Mouse (Mus musculus) neural tube, embryonic 11.5 days (tissue): Measurements from ENCODE around the gene Il9r. TPM values are rescaled to one million over a fixed set of nuclear protein-coding genes. Genes with fewer than 3 reads are reported as not detected.

Experiments
- ATAC-seq: fragments of 200-750 bp; cut with Nextera tagmentation; 2 replicates; pipeline ENCODE4 v1.8.0; 2017; ENCODE audit warnings: moderate number of reproducible peaks, mild to moderate bottlenecking, moderate TSS enrichment, moderate library complexity; ENCODE audit not compliant: insufficient read depth, low FRiP score, low TSS enrichment
- DNase-seq: peaks from one replicate; pipeline ENCODE4 v3.0.0-alpha.2; 2015; ENCODE audit warnings: low spot score
- H3K27ac ChIP-seq: fragments of 300-500 bp; sonication (generic); 2 replicates; pipeline ENCODE4 v1.5.1; 2014; ENCODE audit warnings: low read depth, mild to moderate bottlenecking, low read length
- H3K27me3 ChIP-seq: fragments of 300-500 bp; sonication (generic); 2 replicates; pipeline ENCODE4 v1.6.1; 2014; ENCODE audit warnings: mild to moderate bottlenecking, low read length, mixed read lengths; ENCODE audit not compliant: control insufficient read depth, insufficient read depth
- H3K36me3 ChIP-seq: fragments of 300-500 bp; sonication (generic); 2 replicates; pipeline ENCODE4 v1.6.1; 2014; ENCODE audit warnings: mild to moderate bottlenecking, low read length, moderate library complexity, mixed read lengths; ENCODE audit not compliant: control insufficient read depth, insufficient read depth
- H3K4me1 ChIP-seq: fragments of 300-500 bp; sonication (generic); 2 replicates; pipeline ENCODE4 v1.6.1; 2014; ENCODE audit warnings: low read length, mixed read lengths; ENCODE audit not compliant: control insufficient read depth, insufficient read depth
- H3K4me2 ChIP-seq: fragments of 300-500 bp; sonication (generic); 2 replicates; pipeline ENCODE4 v1.6.1; 2014; ENCODE audit warnings: low read depth, mild to moderate bottlenecking, moderate library complexity
- H3K4me3 ChIP-seq: fragments of 300-500 bp; sonication (generic); 2 replicates; pipeline ENCODE4 v1.5.1; 2014; ENCODE audit warnings: low read depth, low read length
- H3K9ac ChIP-seq: fragments of 300-500 bp; sonication (generic); 2 replicates; pipeline ENCODE4 v1.6.1; 2014; ENCODE audit warnings: mild to moderate bottlenecking, low read length
- H3K9me3 ChIP-seq: fragments of 300-500 bp; sonication (generic); 2 replicates; pipeline ENCODE4 v1.6.1; 2016; ENCODE audit warnings: low read length; ENCODE audit not compliant: control insufficient read depth
- WGBS: fragments of 180-500 bp; shearing (Covaris S2); extraction: QIAGEN DNeasy Blood & Tissue Kit; methylation state at CpG from one replicate; pipeline ENCODE4 v1.1.7; 2014; 5-methylcytosine and 5-hydroxymethylcytosine counted together
- polyA plus RNA-seq: library from polyadenylated mRNA; unstranded; fragments of >200 nt; fragmentation: Nextera tagmentation; extraction: Ambion mirVana; gene quantifications from 2 replicates; pipeline ENCODE4 v1.2.1, GENCODE M21; 2014

Gene Il9r
- polyA plus RNA-seq: 0.07 TPM in 1 of 2 replicates, not detected in the other

GRCm38 (mm10) chr11:32200075-32200601, at the start of gene Il9r:
Gene Il9r (minus strand): TSS chr11:32200279.
- H3K4me2 ChIP-seq: no peak within 1 kb of the TSS
- H3K4me1 ChIP-seq: no peaks in the 10 kb centered on the region
- H3K9me3 ChIP-seq: no peaks in the 10 kb centered on the region
- ATAC-seq (no peak), DNase-seq (no peak)
- 81% methylated on average over 10 of the region's 10 CpGs for WGBS
- H3K27ac ChIP-seq: no peak within 1 kb of the TSS
- no peak within 1 kb of the TSS for H3K4me3 ChIP-seq
- H3K9ac ChIP-seq: no peak within 1 kb of the TSS
- H3K27me3 ChIP-seq: no peaks in the 10 kb centered on the region
- H3K36me3 ChIP-seq: no peaks in the 10 kb centered on the region

GRCm38 (mm10) chr11:32248350-32248749, 48.3 kb upstream of the Il9r start:
- Histone ChIP-seq H3K9me3 (no peaks in the 10 kb centered on the region), H3K27me3 (no peaks in the 10 kb centered on the region), H3K36me3 (peaks cover 2% of the 10 kb centered on the region; the same call in 1 of the 2 replicates), H3K9ac (no peak overlapping the region), H3K4me1 (no peaks in the 10 kb centered on the region), H3K27ac (no peak overlapping the region), H3K4me3 (no peak overlapping the region), H3K4me2 (no peak overlapping the region)
- 88% methylated on average over 3 of the region's 3 CpGs for WGBS
- ATAC-seq: no peak
- DNase-seq: no peak

- Histone ChIP-seq H3K36me3 (peaks cover 2% of the 10 kb centered on the region; the same call in 1 of the 2 replicates), H3K4me2 (no peak overlapping the region), H3K4me3 (no peak overlapping the region), H3K9ac (no peak overlapping the region), H3K9me3 (no peaks in the 10 kb centered on the region), H3K4me1 (no peaks in the 10 kb centered on the region), H3K27me3 (no peaks in the 10 kb centered on the region), H3K27ac (no peak overlapping the region)
- DNase-seq (no peak), ATAC-seq (no peak)
Observed at GRCm38 (mm10) chr11:32247068-32247467, 47.0 kb upstream of the Il9r start.

GRCm38 (mm10) chr11:32245614-32246013, 45.5 kb upstream of the Il9r start:
- H3K27me3 ChIP-seq: no peaks in the 10 kb centered on the region
- peaks cover 2% of the 10 kb centered on the region; the same call in 1 of the 2 replicates for H3K36me3 ChIP-seq
- no peak overlapping the region for H3K4me2 ChIP-seq
- H3K27ac ChIP-seq: no peak overlapping the region
- DNase-seq (no peak), ATAC-seq (no peak)
- H3K9ac ChIP-seq: no peak overlapping the region
- 94% methylated on average over 6 of the region's 6 CpGs for WGBS
- no peak overlapping the region for H3K4me3 ChIP-seq
- no peaks in the 10 kb centered on the region for H3K9me3 ChIP-seq
- no peaks in the 10 kb centered on the region for H3K4me1 ChIP-seq

- no peak for DNase-seq
- Histone ChIP-seq H3K27ac (no peak overlapping the region), H3K36me3 (peaks cover 2% of the 10 kb centered on the region; the same call in 1 of the 2 replicates), H3K27me3 (no peaks in the 10 kb centered on the region), H3K4me1 (no peaks in the 10 kb centered on the region), H3K9ac (no peak overlapping the region), H3K9me3 (no peaks in the 10 kb centered on the region), H3K4me3 (no peak overlapping the region), H3K4me2 (no peak overlapping the region)
- ATAC-seq: no peak
- 87% methylated on average over 1 of the region's 1 CpGs for WGBS
Observed at GRCm38 (mm10) chr11:32244617-32245016, 44.5 kb upstream of the Il9r start.

- H3K9me3 ChIP-seq: no peaks in the 10 kb centered on the region
- 85% methylated on average over 3 of the region's 3 CpGs for WGBS
- H3K4me3 ChIP-seq: no peak overlapping the region
- no peaks in the 10 kb centered on the region for H3K27me3 ChIP-seq
- no peak overlapping the region for H3K9ac ChIP-seq
- no peaks in the 10 kb centered on the region for H3K4me1 ChIP-seq
- no peak overlapping the region for H3K27ac ChIP-seq
- peaks cover 2% of the 10 kb centered on the region; the same call in 1 of the 2 replicates for H3K36me3 ChIP-seq
- DNase-seq (no peak), ATAC-seq (no peak)
- H3K4me2 ChIP-seq: no peak overlapping the region
Observed at GRCm38 (mm10) chr11:32244064-32244463, 44.0 kb upstream of the Il9r start.

- Histone ChIP-seq H3K4me2 (no peak overlapping the region), H3K4me1 (no peaks in the 10 kb centered on the region), H3K27me3 (no peaks in the 10 kb centered on the region), H3K4me3 (no peak overlapping the region), H3K9ac (no peak overlapping the region), H3K36me3 (peaks cover 2% of the 10 kb centered on the region; the same call in 1 of the 2 replicates), H3K27ac (no peak overlapping the region), H3K9me3 (no peaks in the 10 kb centered on the region)
- ATAC-seq (no peak), DNase-seq (no peak)
- WGBS: 83% methylated on average over 7 of the region's 7 CpGs
Observed at GRCm38 (mm10) chr11:32243205-32243955, 43.3 kb upstream of the Il9r start.

- DNase-seq: no peak
- no peak overlapping the region for H3K4me3 ChIP-seq
- 89% methylated on average over 3 of the region's 3 CpGs for WGBS
- H3K36me3 ChIP-seq: no peaks in the 10 kb centered on the region; the same call in 1 of the 2 replicates
- no peak for ATAC-seq
- H3K27me3 ChIP-seq: no peaks in the 10 kb centered on the region
- H3K4me1 ChIP-seq: no peaks in the 10 kb centered on the region
- no peak overlapping the region for H3K27ac ChIP-seq
- H3K4me2 ChIP-seq: no peak overlapping the region
- no peak overlapping the region for H3K9ac ChIP-seq
- no peaks in the 10 kb centered on the region for H3K9me3 ChIP-seq
Observed at GRCm38 (mm10) chr11:32242209-32242608, 42.1 kb upstream of the Il9r start.

GRCm38 (mm10) chr11:32241391-32241790, 41.3 kb upstream of the Il9r start:
- no peak overlapping the region for H3K4me3 ChIP-seq
- no peak overlapping the region for H3K4me2 ChIP-seq
- H3K27ac ChIP-seq: no peak overlapping the region
- no peak for DNase-seq
- H3K27me3 ChIP-seq: no peaks in the 10 kb centered on the region
- no peak overlapping the region for H3K9ac ChIP-seq
- no peak for ATAC-seq
- H3K36me3 ChIP-seq: no peaks in the 10 kb centered on the region; the same call in 1 of the 2 replicates
- no peaks in the 10 kb centered on the region for H3K9me3 ChIP-seq
- H3K4me1 ChIP-seq: no peaks in the 10 kb centered on the region
